Mouse (Mus musculus): ENCODE results near the gene Smarcd3. TPM values are rescaled to one million over a fixed set of nuclear protein-coding genes. Genes with fewer than 3 reads are reported as not detected.

Gene Smarcd3
- polyA plus RNA-seq, 1 experiment from 2014 or later: 24.8 TPM

- Histone ChIP-seq H3K27ac (replicated peaks) (no peak overlapping the region), H3K4me1 (peaks cover 15% of the 10 kb centered on the region), H3K27me3 (replicated peaks; ENCODE audit: low read depth, poor library complexity, severe bottlenecking) (0 out of 2 replicates have a peak, but pooled peaks cover 4% of the 10 kb centered on the region), H3K36me3 (replicated peaks) (no peaks in the 10 kb centered on the region), H3K4me3 (no peak overlapping the region), H3K9me3 (no peaks in the 10 kb centered on the region)
- WGBS: 62% methylated on average over 6 of the region's 6 CpGs
- DNase-seq (ENCODE audit: low spot score): no peak
Observed at GRCm38 (mm10) chr5:24638131-24638530, 13.9 kb upstream of the Smarcd3 start.

- no peak for DNase-seq (ENCODE audit: low spot score)
- Histone ChIP-seq H3K9me3 (no peaks in the 10 kb centered on the region), H3K4me1 (peaks cover 15% of the 10 kb centered on the region), H3K27me3 (replicated peaks; ENCODE audit: low read depth, poor library complexity, severe bottlenecking) (0 out of 2 replicates have a peak, but pooled peaks cover 4% of the 10 kb centered on the region), H3K4me3 (no peak overlapping the region), H3K27ac (replicated peaks) (no peak overlapping the region), H3K36me3 (replicated peaks) (no peaks in the 10 kb centered on the region)
- WGBS: 79% methylated on average over 4 of the region's 4 CpGs
Observed at GRCm38 (mm10) chr5:24636987-24637386, 12.8 kb upstream of the Smarcd3 start.

- peaks cover 15% of the 10 kb centered on the region for H3K4me1 ChIP-seq
- WGBS: 70% methylated on average over 6 of the region's 6 CpGs
- DNase-seq (ENCODE audit: low spot score): no peak
- 0 out of 2 replicates have a peak, but pooled peaks cover 12% of the 10 kb centered on the region for H3K27me3 ChIP-seq (replicated peaks; ENCODE audit: low read depth, poor library complexity, severe bottlenecking)
- H3K9me3 ChIP-seq: no peaks in the 10 kb centered on the region
- no peaks in the 10 kb centered on the region for H3K36me3 ChIP-seq (replicated peaks)
- no peak overlapping the region for H3K27ac ChIP-seq (replicated peaks)
- H3K4me3 ChIP-seq: no peak overlapping the region
Observed at GRCm38 (mm10) chr5:24635526-24636141, 11.4 kb upstream of the Smarcd3 start.

- H3K4me1 ChIP-seq: peaks cover 15% of the 10 kb centered on the region
- 0 out of 2 replicates have a peak, but pooled peaks cover 12% of the 10 kb centered on the region for H3K27me3 ChIP-seq (replicated peaks; ENCODE audit: low read depth, poor library complexity, severe bottlenecking)
- no peak overlapping the region for H3K4me3 ChIP-seq
- no peaks in the 10 kb centered on the region for H3K9me3 ChIP-seq
- H3K36me3 ChIP-seq (replicated peaks): no peaks in the 10 kb centered on the region
- no peak overlapping the region for H3K27ac ChIP-seq (replicated peaks)
- 41% methylated on average over 1 of the region's 1 CpGs for WGBS
- no peak for DNase-seq (ENCODE audit: low spot score)
Observed at GRCm38 (mm10) chr5:24635093-24635492, 10.9 kb upstream of the Smarcd3 start.

- WGBS: 69% methylated on average over 3 of the region's 3 CpGs
- no peaks in the 10 kb centered on the region for H3K36me3 ChIP-seq (replicated peaks)
Observed at GRCm38 (mm10) chr5:24629712-24630111, 5.5 kb upstream of the Smarcd3 start.

GRCm38 (mm10) chr5:24624822-24625120 is 560 bp upstream of the Smarcd3 start:
- peaks cover 60% of the 10 kb centered on the region for H3K27me3 ChIP-seq (replicated peaks; ENCODE audit: low read depth, poor library complexity, severe bottlenecking)
- H3K36me3 ChIP-seq (replicated peaks): no peaks in the 10 kb centered on the region
- H3K9me3 ChIP-seq: no peaks in the 10 kb centered on the region
- no peak for DNase-seq (ENCODE audit: low spot score)
- peak overlapping the region; percentile 67; the same call in 1 of the 2 replicates for H3K4me3 ChIP-seq
- H3K4me1 ChIP-seq: peaks cover 21% of the 10 kb centered on the region
- 34% methylated on average over 4 of the region's 4 CpGs for WGBS
- no peak overlapping the region for H3K27ac ChIP-seq (replicated peaks)

More at GRCm38 (mm10) chr5:24629712-24630111, 5.5 kb upstream of the Smarcd3 start:
- Histone ChIP-seq H3K9me3 (no peaks in the 10 kb centered on the region), H3K4me1 (peaks cover 4% of the 10 kb centered on the region), H3K4me3 (no peak overlapping the region), H3K27ac (replicated peaks) (no peak overlapping the region), H3K27me3 (replicated peaks; ENCODE audit: low read depth, poor library complexity, severe bottlenecking) (peaks cover 20% of the 10 kb centered on the region)
- DNase-seq (ENCODE audit: low spot score): no peak

GRCm38 (mm10) chr5:24623041-24623985 is 898 bp downstream of the Smarcd3 start:
- WGBS: 46% methylated on average over 8 of the region's 8 CpGs

GRCm38 (mm10) chr5:24622386-24623040 is 1.7 kb downstream of the Smarcd3 start:
- no peaks in the 10 kb centered on the region for H3K9me3 ChIP-seq
- no peaks in the 10 kb centered on the region for H3K36me3 ChIP-seq (replicated peaks)
- H3K4me3 ChIP-seq: no peak overlapping the region
- no peak for DNase-seq (ENCODE audit: low spot score)
- peaks cover 21% of the 10 kb centered on the region for H3K4me1 ChIP-seq
- no peak overlapping the region for H3K27ac ChIP-seq (replicated peaks)
- WGBS: 64% methylated on average over 7 of the region's 7 CpGs
- peaks cover 60% of the 10 kb centered on the region for H3K27me3 ChIP-seq (replicated peaks; ENCODE audit: low read depth, poor library complexity, severe bottlenecking)

More at GRCm38 (mm10) chr5:24623041-24623985, 898 bp downstream of the Smarcd3 start:
- H3K27ac ChIP-seq (replicated peaks): peak overlapping the region; percentile 77; the same call in 1 of the 2 replicates
- DNase-seq (ENCODE audit: low spot score): no peak
- peak overlapping the region; percentile 67 for H3K4me3 ChIP-seq
- H3K4me1 ChIP-seq: peaks cover 21% of the 10 kb centered on the region
- no peaks in the 10 kb centered on the region for H3K36me3 ChIP-seq (replicated peaks)
- H3K9me3 ChIP-seq: no peaks in the 10 kb centered on the region
- peaks cover 60% of the 10 kb centered on the region for H3K27me3 ChIP-seq (replicated peaks; ENCODE audit: low read depth, poor library complexity, severe bottlenecking)

- DNase-seq (ENCODE audit: low spot score): no peak
- Histone ChIP-seq H3K4me1 (peaks cover 21% of the 10 kb centered on the region), H3K27me3 (replicated peaks; ENCODE audit: low read depth, poor library complexity, severe bottlenecking) (peaks cover 55% of the 10 kb centered on the region), H3K36me3 (replicated peaks) (no peaks in the 10 kb centered on the region), H3K9me3 (no peaks in the 10 kb centered on the region), H3K27ac (replicated peaks) (no peak overlapping the region), H3K4me3 (no peak overlapping the region)
- 71% methylated on average over 8 of the region's 8 CpGs for WGBS
Observed at GRCm38 (mm10) chr5:24620626-24621025, 3.6 kb downstream of the Smarcd3 start.

- no peak overlapping the region for H3K4me3 ChIP-seq
- whole genome bisulfite sequencing: 73% methylated on average over 8 of the region's 8 CpGs
- H3K27me3 ChIP-seq (replicated peaks; ENCODE audit: low read depth, poor library complexity, severe bottlenecking): peaks cover 52% of the 10 kb centered on the region
- no peaks in the 10 kb centered on the region for H3K9me3 ChIP-seq
- peaks cover 21% of the 10 kb centered on the region for H3K4me1 ChIP-seq
- H3K27ac ChIP-seq (replicated peaks): no peak overlapping the region
- no peak for DNase-seq (ENCODE audit: low spot score)
- H3K36me3 ChIP-seq (replicated peaks): no peaks in the 10 kb centered on the region
Observed at GRCm38 (mm10) chr5:24620116-24620515, 4.1 kb downstream of the Smarcd3 start.

GRCm38 (mm10) chr5:24618921-24619320 is 5.3 kb downstream of the Smarcd3 start:
- peaks cover 40% of the 10 kb centered on the region for H3K27me3 ChIP-seq (replicated peaks; ENCODE audit: low read depth, poor library complexity, severe bottlenecking)
- H3K4me3 ChIP-seq: no peak overlapping the region
- no peaks in the 10 kb centered on the region for H3K9me3 ChIP-seq
- no peak for DNase-seq (ENCODE audit: low spot score)
- peaks cover 9% of the 10 kb centered on the region for H3K4me1 ChIP-seq
- H3K27ac ChIP-seq (replicated peaks): no peak overlapping the region
- 75% methylated on average over 3 of the region's 3 CpGs for WGBS
- no peaks in the 10 kb centered on the region for H3K36me3 ChIP-seq (replicated peaks)

- WGBS: 66% methylated on average over 6 of the region's 6 CpGs
- Histone ChIP-seq H3K27me3 (replicated peaks; ENCODE audit: low read depth, poor library complexity, severe bottlenecking) (peaks cover 10% of the 10 kb centered on the region), H3K9me3 (no peaks in the 10 kb centered on the region), H3K27ac (replicated peaks) (no peak overlapping the region), H3K4me3 (no peak overlapping the region), H3K4me1 (peaks cover 12% of the 10 kb centered on the region), H3K36me3 (replicated peaks) (no peaks in the 10 kb centered on the region)
- DNase-seq (ENCODE audit: low spot score): no peak
Observed at GRCm38 (mm10) chr5:24615097-24615496, 9.1 kb downstream of the Smarcd3 start.

Data from embryonic facial prominence, embryonic 10.5 days (tissue).